Mouse (Mus musculus) hindbrain, postnatal 0 days (tissue): ENCODE results near the gene Rpain. TPM values are rescaled to one million over a fixed set of nuclear protein-coding genes. Genes with fewer than 3 reads are reported as not detected.

Experiments used
- ATAC-seq: fragments of 200-750 bp; cut with Nextera tagmentation; 2 replicates; pipeline ENCODE4 v1.8.0; 2017; ENCODE audit warnings: mild to moderate bottlenecking, moderate TSS enrichment, moderate library complexity
- DNase-seq: peaks from one replicate; pipeline ENCODE4 v3.0.0-alpha.2; 2015; ENCODE audit warnings: low spot score
- H3K27ac ChIP-seq: fragments of 300-500 bp; sonication (generic); 2 replicates; pipeline ENCODE4 v1.5.1; 2014; ENCODE audit warnings: mild to moderate bottlenecking
- H3K27me3 ChIP-seq: fragments of 300-500 bp; sonication (generic); 2 replicates; pipeline ENCODE4 v1.6.1; 2014; ENCODE audit warnings: low read length, mixed read lengths; ENCODE audit not compliant: insufficient read depth
- H3K36me3 ChIP-seq: fragments of 300-500 bp; sonication (generic); 2 replicates; pipeline ENCODE4 v1.6.1; 2014; ENCODE audit warnings: low read length, mixed read lengths; ENCODE audit not compliant: insufficient read depth
- H3K4me1 ChIP-seq: fragments of 300-500 bp; sonication (generic); 2 replicates; pipeline ENCODE4 v1.6.1; 2014; ENCODE audit warnings: antibody characterized with exemption, low read length, mixed read lengths; ENCODE audit not compliant: insufficient read depth
- H3K4me2 ChIP-seq: fragments of 300-500 bp; sonication (generic); 2 replicates; pipeline ENCODE4 v1.6.1; 2014; ENCODE audit warnings: low read depth, mild to moderate bottlenecking, low read length, moderate library complexity, mixed read lengths
- H3K4me3 ChIP-seq: fragments of 300-500 bp; sonication (generic); 2 replicates; pipeline ENCODE4 v1.5.1; 2014; ENCODE audit warnings: low read length
- H3K9ac ChIP-seq: fragments of 300-500 bp; sonication (generic); replicated peaks from 2 replicates; pipeline ENCODE4 v1.6.1; 2014; ENCODE audit warnings: mild to moderate bottlenecking, low read length, moderate library complexity, mixed read lengths
- H3K9me3 ChIP-seq: fragments of 300-500 bp; sonication (generic); 2 replicates; pipeline ENCODE4 v1.6.1; 2016; ENCODE audit warnings: low read length, mixed read lengths
- CTCF ChIP-seq: IDR thresholded peaks from 2 replicates; pipeline ENCODE4 v1.5.1; 2016; ENCODE audit warnings: antibody characterized with exemption, control low read depth, low read depth
- WGBS: fragments of 180-500 bp; shearing (Covaris S2); extraction: QIAGEN DNeasy Blood & Tissue Kit; methylation state at CpG from one replicate; pipeline ENCODE4 v1.1.7; 2014; 5-methylcytosine and 5-hydroxymethylcytosine counted together
- polyA plus RNA-seq: library from polyadenylated mRNA; unstranded; fragments of >200 nt; fragmentation: Nextera tagmentation; extraction: Ambion mirVana; gene quantifications from 2 replicates; pipeline ENCODE4 v1.2.1, GENCODE M21; 2015
- total RNA-seq: library from RNA; depleted of rRNA; stranded (reverse); fragments of >200 nt; gene quantifications from 2 replicates; pipeline ENCODE4 v1.2.3, GENCODE M21; 2014

Gene Rpain
- total and polyA plus RNA-seq, 2 experiments from 2014 or later: 17.7 to 65.8 TPM

DNA sequence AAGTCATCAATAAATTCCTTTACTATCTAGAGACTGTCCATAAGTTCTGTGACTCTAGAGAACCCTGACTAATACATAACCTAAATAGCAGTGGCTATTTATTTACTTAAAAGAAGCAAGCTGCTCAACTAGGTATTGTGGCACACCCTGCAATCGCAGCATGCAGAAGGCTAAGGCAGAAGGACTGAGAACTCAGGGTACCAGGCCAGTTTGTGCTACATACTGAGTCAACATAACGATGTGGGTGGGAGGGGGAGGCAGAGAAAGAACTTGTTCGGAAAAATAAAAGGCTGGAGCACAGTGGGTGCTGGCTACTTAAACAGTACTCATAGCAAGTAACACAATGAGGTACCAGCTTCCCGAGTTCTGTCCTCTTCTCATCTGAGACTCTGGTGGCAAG is 31.2 kb downstream of the Rpain start:
- Histone ChIP-seq H3K4me3 (no peak overlapping the region), H3K27me3 (no peaks in the 10 kb centered on the region), H3K4me2 (no peak overlapping the region), H3K4me1 (no peaks in the 10 kb centered on the region), H3K9ac (no peak overlapping the region), H3K9me3 (no peaks in the 10 kb centered on the region), H3K36me3 (peaks cover 23% of the 10 kb centered on the region; the same call in 1 of the 2 replicates), H3K27ac (no peak overlapping the region)
- WGBS: 81% methylated on average over 4 of the region's 4 CpGs
- no peak for DNase-seq
- no peak for ATAC-seq
- no peak for TF ChIP-seq CTCF

DNA sequence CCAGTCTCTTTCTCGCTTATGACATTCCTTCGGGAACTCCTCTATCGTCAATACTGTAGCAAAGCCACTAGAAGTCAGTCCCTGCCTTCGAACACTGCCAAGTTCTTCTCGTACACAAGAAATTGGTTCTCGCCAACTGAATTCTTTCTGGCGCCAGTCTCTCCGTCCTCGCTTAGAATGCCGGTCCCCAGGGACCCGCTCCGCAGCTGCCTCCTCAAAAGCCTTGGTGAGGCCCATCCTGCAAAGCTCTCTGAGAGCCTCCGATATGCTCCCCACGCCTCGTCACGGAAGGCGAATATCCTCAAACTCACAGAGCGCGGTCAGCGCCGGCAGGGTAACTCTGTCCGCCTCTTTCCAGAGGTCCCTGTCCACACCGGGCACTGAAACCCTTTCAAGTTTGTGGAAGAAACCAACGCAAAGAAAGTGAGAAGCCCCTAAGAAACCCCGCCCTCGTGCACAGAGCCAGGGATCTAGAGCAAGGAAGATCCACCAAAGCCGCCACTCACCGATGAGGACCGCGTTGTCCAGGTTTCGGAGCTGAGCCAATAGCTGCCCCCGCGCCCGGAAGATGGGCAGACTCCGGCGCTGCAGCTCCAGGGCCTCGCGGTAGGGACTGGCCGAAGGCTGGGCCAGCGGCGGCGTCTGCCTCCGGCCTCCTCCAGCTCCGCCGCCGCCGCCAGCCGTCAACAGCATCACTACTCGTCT is 33.8 kb downstream of the Rpain start:
- Histone ChIP-seq H3K9ac (peak overlapping the region; percentile 76), H3K4me1 (no peaks in the 10 kb centered on the region), H3K27me3 (no peaks in the 10 kb centered on the region), H3K36me3 (peaks cover 20% of the 10 kb centered on the region; the same call in 1 of the 2 replicates), H3K27ac (peak overlapping the region; percentile 81), H3K9me3 (no peaks in the 10 kb centered on the region), H3K4me3 (peak overlapping the region; percentile 98), H3K4me2 (peak overlapping the region; percentile 95)
- ATAC-seq: peak; percentile 84
- peak; percentile 60 for DNase-seq
- no peak for TF ChIP-seq CTCF
- WGBS: under 1% methylated on average over 49 of the region's 49 CpGs

DNA sequence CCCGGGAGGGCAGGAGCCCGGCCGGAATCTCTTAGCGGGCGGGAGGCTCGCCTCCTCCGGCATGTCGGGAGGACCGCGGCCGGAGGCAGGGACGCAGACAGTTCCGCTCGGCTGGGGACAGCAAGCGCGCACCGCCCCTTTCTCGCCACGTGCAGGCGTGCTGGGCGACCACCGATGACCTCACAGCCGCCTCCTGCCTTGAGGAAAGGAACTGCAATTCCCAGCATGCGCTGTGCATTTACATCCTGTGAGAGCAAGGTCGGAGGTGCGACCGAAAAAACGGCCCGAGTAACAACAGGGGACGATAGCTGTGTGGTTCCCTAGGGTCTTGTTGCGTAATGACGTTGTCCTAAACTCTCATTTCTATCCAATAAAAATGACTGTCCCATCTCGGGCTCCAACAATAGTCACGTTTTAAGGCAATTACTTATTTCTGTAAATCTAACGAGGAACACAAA is 34.3 kb downstream of the Rpain start, which contains the start of gene Dhx33:
Gene Dhx33 (minus strand): TSS at position 122 of the 458 bp plus-strand sequence.
- Histone ChIP-seq H3K27ac (peak within 1 kb of the TSS; percentile 81), H3K36me3 (peaks cover 16% of the 10 kb centered on the region; the same call in 1 of the 2 replicates), H3K4me3 (peak within 1 kb of the TSS; percentile 98), H3K27me3 (no peaks in the 10 kb centered on the region), H3K4me2 (peak within 1 kb of the TSS; percentile 95), H3K9ac (peak within 1 kb of the TSS; percentile 76), H3K4me1 (no peaks in the 10 kb centered on the region), H3K9me3 (no peaks in the 10 kb centered on the region)
- DNase-seq (peak; percentile 99), ATAC-seq (peak; percentile 99)
- TF ChIP-seq CTCF: peak; percentile 65
- under 1% methylated on average over 32 of the region's 35 CpGs for WGBS

DNA sequence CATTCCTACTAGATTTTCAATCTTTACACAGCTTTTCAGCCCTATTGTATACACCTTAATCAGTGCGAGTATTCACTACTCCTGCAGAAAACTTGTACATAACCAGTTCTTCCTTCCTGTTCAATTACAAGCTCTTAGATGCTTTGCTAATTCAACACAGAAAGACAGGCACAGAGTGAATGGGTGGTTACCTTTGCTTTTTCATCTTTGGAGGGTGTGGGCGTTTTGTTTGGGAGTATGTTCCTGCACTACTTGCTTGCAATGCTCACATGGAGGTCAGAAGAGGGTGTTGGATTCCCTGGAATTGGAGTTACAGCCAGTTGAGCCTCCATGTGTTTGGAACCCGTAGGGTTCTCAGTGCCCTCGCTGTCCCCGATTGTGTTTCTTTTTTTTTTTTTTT is 35.0 kb downstream of the Rpain start:
- WGBS: 63% methylated on average over 5 of the region's 5 CpGs
- 0 out of 2 replicates have a peak overlapping the region, but pooled peaks have one; percentile 21 for H3K9ac ChIP-seq
- H3K4me1 ChIP-seq: no peaks in the 10 kb centered on the region
- H3K27me3 ChIP-seq: no peaks in the 10 kb centered on the region
- no peak overlapping the region for H3K27ac ChIP-seq
- H3K4me3 ChIP-seq: peak overlapping the region; percentile 98
- no peak for DNase-seq
- no peak for TF ChIP-seq CTCF
- H3K9me3 ChIP-seq: no peaks in the 10 kb centered on the region
- H3K4me2 ChIP-seq: peak overlapping the region; percentile 95
- peaks cover 18% of the 10 kb centered on the region for H3K36me3 ChIP-seq
- no peak for ATAC-seq

DNA sequence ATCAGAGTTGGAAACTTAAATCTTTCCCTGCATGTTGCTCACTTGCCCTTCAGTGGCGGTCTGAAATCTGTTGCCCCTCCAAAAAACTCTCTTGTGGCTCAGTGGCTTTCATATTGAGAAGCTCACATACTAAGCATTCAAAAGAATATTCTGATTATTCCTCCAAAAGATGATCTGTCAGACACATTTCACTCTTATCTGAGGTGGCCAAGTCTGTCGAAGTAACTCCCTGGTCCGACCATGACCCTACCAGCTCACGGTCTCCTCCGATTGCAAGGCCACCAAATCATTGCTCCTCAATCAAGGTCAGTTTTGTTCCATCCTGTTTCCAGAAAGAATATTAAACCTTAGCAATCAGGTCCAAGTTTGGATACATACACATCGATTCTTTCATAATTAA is 37.0 kb downstream of the Rpain start:
- Histone ChIP-seq H3K27ac (no peak overlapping the region), H3K4me3 (no peak overlapping the region), H3K9ac (no peak overlapping the region), H3K4me1 (no peaks in the 10 kb centered on the region), H3K27me3 (no peaks in the 10 kb centered on the region), H3K36me3 (peaks cover 36% of the 10 kb centered on the region), H3K9me3 (no peaks in the 10 kb centered on the region), H3K4me2 (no peak overlapping the region)
- ATAC-seq (no peak), DNase-seq (no peak)
- WGBS: 95% methylated on average over 6 of the region's 6 CpGs
- TF ChIP-seq CTCF: no peak

DNA sequence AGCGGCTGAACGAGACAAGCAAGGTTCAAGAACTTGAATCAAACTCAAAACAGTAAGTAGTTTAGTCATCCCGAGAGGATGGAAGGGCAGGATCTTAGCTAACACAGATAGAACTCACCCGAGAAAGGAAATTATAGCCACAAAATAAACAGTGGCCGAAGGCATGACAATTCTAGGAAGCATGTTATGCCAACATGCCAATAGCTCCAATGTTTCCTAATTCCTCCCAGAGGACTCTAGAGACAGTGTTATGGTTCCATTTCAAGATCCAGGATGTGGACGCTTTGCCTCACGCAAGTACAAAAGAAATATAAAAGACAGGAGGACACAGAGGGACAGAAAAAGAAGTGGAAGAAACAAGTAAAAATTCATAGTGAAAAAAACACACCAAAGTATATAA is 37.8 kb downstream of the Rpain start:
- no peak for ATAC-seq
- H3K4me2 ChIP-seq: no peak overlapping the region
- H3K9me3 ChIP-seq: no peaks in the 10 kb centered on the region
- H3K27me3 ChIP-seq: no peaks in the 10 kb centered on the region
- H3K9ac ChIP-seq: no peak overlapping the region
- peaks cover 39% of the 10 kb centered on the region for H3K36me3 ChIP-seq
- TF ChIP-seq CTCF: no peak
- no peak overlapping the region for H3K4me3 ChIP-seq
- DNase-seq: no peak
- WGBS: 90% methylated on average over 7 of the region's 7 CpGs
- H3K4me1 ChIP-seq: no peaks in the 10 kb centered on the region
- no peak overlapping the region for H3K27ac ChIP-seq

DNA sequence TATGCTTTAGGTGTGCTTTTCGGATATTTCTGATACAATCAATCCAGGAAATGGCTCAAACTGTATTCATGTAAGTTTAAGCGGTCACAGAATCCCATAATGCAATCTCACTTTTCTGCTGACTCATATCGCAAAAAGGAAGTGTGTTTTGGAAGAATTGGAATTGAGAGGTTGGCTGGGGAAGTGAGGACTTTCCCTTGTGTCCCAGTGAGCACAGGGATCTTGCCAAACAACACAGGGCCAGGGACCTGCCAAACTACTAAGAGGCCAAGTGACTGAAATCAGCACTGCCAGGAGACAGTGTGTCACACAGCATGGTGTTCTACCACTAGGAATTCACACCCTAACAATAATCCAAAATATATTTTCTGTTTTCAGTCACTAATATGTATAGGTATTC is 38.3 kb downstream of the Rpain start:
- no peaks in the 10 kb centered on the region for H3K4me1 ChIP-seq
- no peak for DNase-seq
- H3K9ac ChIP-seq: no peak overlapping the region
- no peak overlapping the region for H3K4me3 ChIP-seq
- ATAC-seq: no peak
- H3K4me2 ChIP-seq: no peak overlapping the region
- WGBS: 94% methylated on average over 3 of the region's 3 CpGs
- no peaks in the 10 kb centered on the region for H3K9me3 ChIP-seq
- TF ChIP-seq CTCF: no peak
- H3K27ac ChIP-seq: no peak overlapping the region
- H3K27me3 ChIP-seq: no peaks in the 10 kb centered on the region
- peaks cover 40% of the 10 kb centered on the region for H3K36me3 ChIP-seq
